11 mouse cellular contexts compared by ENCODE assay signal in the genomic region with DNA sequence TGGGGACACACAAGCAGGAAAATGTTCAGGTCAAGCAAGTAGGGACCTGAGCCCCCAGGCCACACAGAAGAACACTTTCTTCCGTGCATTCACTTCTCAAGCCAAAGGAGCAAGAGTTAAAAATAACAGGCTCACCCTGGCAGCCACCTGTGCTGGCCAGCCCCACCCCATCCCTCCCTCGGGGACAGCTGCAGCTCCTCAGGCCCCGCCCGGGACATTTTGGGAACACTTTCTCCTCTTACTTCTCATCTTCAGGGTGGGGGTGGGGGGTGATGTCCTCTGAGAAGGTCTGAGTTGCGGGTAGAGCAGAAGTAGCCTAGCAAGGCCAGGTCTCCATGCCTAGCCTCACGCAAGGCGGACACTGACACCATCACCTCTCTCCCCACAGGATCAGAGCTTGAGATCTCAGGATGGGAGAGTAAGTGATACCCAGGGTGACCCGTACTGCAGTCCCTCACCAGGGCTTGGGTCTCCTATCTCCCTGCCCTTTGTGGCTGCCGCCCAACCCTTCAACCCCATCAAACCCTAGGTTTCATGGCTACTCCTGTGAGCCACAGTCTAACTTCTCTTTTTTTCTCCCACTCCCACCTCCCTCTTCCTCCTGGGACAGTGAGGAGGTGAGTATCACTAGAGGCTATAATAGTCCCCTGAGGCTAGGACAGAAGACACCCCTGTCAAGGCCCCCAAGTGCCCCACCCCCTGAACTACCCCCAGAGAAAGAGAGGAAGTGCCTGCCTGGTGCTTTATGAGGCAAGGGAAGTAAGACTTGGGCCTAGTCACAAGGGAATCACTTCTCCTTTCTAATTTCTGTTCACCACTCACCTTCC. TPM values are rescaled to one million over a fixed set of nuclear protein-coding genes. Genes with fewer than 3 reads are reported as not detected.
A peak's percentile ranks its signal among the peaks of the same experiment; 100 is the strongest.
DNase-seq lines count a peak whose midpoint lies in the region; ATAC-seq and TF ChIP-seq lines count a peak whose summit lies in the region.
"Had no signal": no experiment of that assay in that cellular context is flagged by ENCODE, and none has a peak within 500 bp of the region (broad histone marks: within the 10 kb centered on the region; RNA-seq: fewer than 3 reads in every experiment).

No protein-coding gene starts in this region.

- DNase-seq in intestine, embryonic 14.5 days (ENCODE audit: low spot score), result no peak
- peak; percentile 53 for DNase-seq in MEL (ENCODE audit: low read depth, low spot score)
- DNase-seq in gastrocnemius, postnatal 14 days, result peak; percentile 58
- no peak for DNase-seq in right cerebral cortex, postnatal 36 days (ENCODE audit: low spot score in 2 of 2)
- DNase-seq in adrenal gland, postnatal 25 days, result no peak
- DNase-seq in hindbrain, embryonic 11.5 days (ENCODE audit: low spot score), result no peak
- DNase-seq: cerebellum, adult 11-12 months had no signal

- H3K79me2 ChIP-seq in MEL (ENCODE audit: control insufficient read depth, insufficient read depth, low read length, poor library complexity), result no peaks in the 10 kb centered on the region

- no peak for TF ChIP-seq RAD21 in MEL (IDR thresholded peaks at IDR 0.05; ENCODE audit: low read depth, low read length)

- H3K9ac ChIP-seq in intestine, embryonic 14.5 days (ENCODE audit: low read length), result no peak overlapping the region
- no peak overlapping the region for H3K9ac ChIP-seq in intestine, embryonic 15.5 days
- H3K9ac ChIP-seq in MEL (ENCODE audit: control insufficient read depth, low read depth, low read length, poor library complexity, severe bottlenecking), result no peak overlapping the region
- H3K9ac ChIP-seq in hindbrain, embryonic 11.5 days (ENCODE audit: low read depth, low read length), result no peak overlapping the region
- H3K9ac ChIP-seq: kidney, embryonic 15.5 days had no signal

- ATAC-seq in intestine, embryonic 14.5 days (replicated peaks; ENCODE audit: low FRiP score, low TSS enrichment, low read depth), result no peak
- no peak for ATAC-seq in intestine, embryonic 15.5 days
- no peak for ATAC-seq in hindbrain, embryonic 11.5 days (ENCODE audit: low FRiP score)

- H3K9me3 ChIP-seq in intestine, embryonic 14.5 days (ENCODE audit: control insufficient read depth, low read length), result no peaks in the 10 kb centered on the region
- H3K9me3 ChIP-seq in intestine, embryonic 15.5 days, result no peaks in the 10 kb centered on the region
- no peaks in the 10 kb centered on the region for H3K9me3 ChIP-seq in MEL (replicated peaks; ENCODE audit: insufficient read depth, low read length)
- no peaks in the 10 kb centered on the region for H3K9me3 ChIP-seq in megakaryocyte, embryonic 14.5 days
- H3K9me3 ChIP-seq in hindbrain, embryonic 11.5 days (ENCODE audit: control insufficient read depth, low read length), result no peaks in the 10 kb centered on the region
- H3K9me3 ChIP-seq: kidney, embryonic 15.5 days had no signal

- no peak for TF ChIP-seq CTCF in MEL (IDR thresholded peaks at IDR 0.05 in 2 of 3, conservative IDR thresholded peaks at IDR 0.05 in 1 of 3; ENCODE audit: control insufficient read depth in 1 of 3, insufficient read depth in 1 of 3, low read depth in 2 of 3, low read length in 3 of 3, poor library complexity in 1 of 3, severe bottlenecking in 1 of 3)

- no peaks in the 10 kb centered on the region for H3K27me3 ChIP-seq in intestine, embryonic 14.5 days (replicated peaks; ENCODE audit: control insufficient read depth, insufficient read depth, low read length)
- H3K27me3 ChIP-seq in intestine, embryonic 15.5 days (replicated peaks), result no peaks in the 10 kb centered on the region
- H3K27me3 ChIP-seq in MEL (ENCODE audit: control insufficient read depth in 1 of 2, insufficient read depth in 2 of 2, low read length in 2 of 2), result no peaks in the 10 kb centered on the region
- peaks cover 38% of the 10 kb centered on the region for H3K27me3 ChIP-seq in megakaryocyte, embryonic 14.5 days (replicated peaks)
- H3K27me3 ChIP-seq in hindbrain, embryonic 11.5 days (ENCODE audit: control insufficient read depth, insufficient read depth, low read length), result no peaks in the 10 kb centered on the region
- H3K27me3 ChIP-seq: kidney, embryonic 15.5 days had no signal

- no peak overlapping the region for H3K4me2 ChIP-seq in intestine, embryonic 14.5 days (ENCODE audit: low read length)
- no peak overlapping the region for H3K4me2 ChIP-seq in intestine, embryonic 15.5 days (replicated peaks)
- H3K4me2 ChIP-seq in hindbrain, embryonic 11.5 days (replicated peaks; ENCODE audit: low read depth, low read length), result no peak overlapping the region
- H3K4me2 ChIP-seq: kidney, embryonic 15.5 days had no signal

- peak; percentile 4 to 37; a peak in 2 of 4 replicates for TF ChIP-seq EP300 in MEL (IDR thresholded peaks at IDR 0.05; ENCODE audit: low read depth in 1 of 2, low read length in 2 of 2)

- 0 out of 2 replicates have a peak overlapping the region, but pooled peaks have one; percentile 34 for H3K27ac ChIP-seq in intestine, embryonic 14.5 days (ENCODE audit: low read depth)
- H3K27ac ChIP-seq in intestine, embryonic 15.5 days, result no peak overlapping the region
- no peak overlapping the region for H3K27ac ChIP-seq in MEL (ENCODE audit: control insufficient read depth, low read depth, low read length)
- no peak overlapping the region for H3K27ac ChIP-seq in hindbrain, embryonic 11.5 days (ENCODE audit: low read depth, low read length)

- H3K4me3 ChIP-seq in intestine, embryonic 14.5 days (ENCODE audit: low read depth, low read length), result no peak overlapping the region
- no peak overlapping the region for H3K4me3 ChIP-seq in intestine, embryonic 15.5 days (replicated peaks)
- no peak overlapping the region for H3K4me3 ChIP-seq in MEL (ENCODE audit: control insufficient read depth in 1 of 2, insufficient read depth in 1 of 2, low read depth in 2 of 2, low read length in 2 of 2)
- H3K4me3 ChIP-seq in megakaryocyte, embryonic 14.5 days (replicated peaks), result peak overlapping the region; percentile 15
- no peak overlapping the region for H3K4me3 ChIP-seq in hindbrain, embryonic 11.5 days (ENCODE audit: low read depth, low read length)
- H3K4me3 ChIP-seq: kidney, embryonic 15.5 days had no signal

- no peak for TF ChIP-seq POLR2A in MEL (IDR thresholded peaks at IDR 0.05; ENCODE audit: control insufficient read depth in 1 of 2, insufficient read depth in 1 of 2, low read depth in 1 of 2, low read length in 2 of 2, poor library complexity in 1 of 2)

- intact Hi-C loops in gastrocnemius, postnatal 14 days (cut with DNase I; ENCODE audit: low total_unique reads), result loop anchor here (5.0 kb wide), 1 partner anchor 55 kb away; the partner anchor contains the start of gene Tnnt3

- no peaks in the 10 kb centered on the region for H3K36me3 ChIP-seq in intestine, embryonic 14.5 days (ENCODE audit: control insufficient read depth, insufficient read depth, low read length)
- no peaks in the 10 kb centered on the region for H3K36me3 ChIP-seq in intestine, embryonic 15.5 days
- 0 out of 4 replicates have a peak, but pooled peaks cover 0 to 2% of the 10 kb centered on the region in 2 experiments for H3K36me3 ChIP-seq in MEL (ENCODE audit: control insufficient read depth in 1 of 2, insufficient read depth in 2 of 2, low read length in 2 of 2)
- no peaks in the 10 kb centered on the region for H3K36me3 ChIP-seq in megakaryocyte, embryonic 14.5 days (replicated peaks; ENCODE audit: low read length)
- no peaks in the 10 kb centered on the region for H3K36me3 ChIP-seq in hindbrain, embryonic 11.5 days (ENCODE audit: control insufficient read depth, insufficient read depth, low read length)
- H3K36me3 ChIP-seq: kidney, embryonic 15.5 days had no signal

- 67% methylated on average over 9 of the region's 9 CpGs for WGBS in intestine, embryonic 14.5 days
- WGBS in intestine, embryonic 15.5 days, result 65% methylated on average over 9 of the region's 9 CpGs
- 78% methylated on average over 9 of the region's 9 CpGs for WGBS in hindbrain, embryonic 11.5 days

- H3K4me1 ChIP-seq in intestine, embryonic 14.5 days (replicated peaks; ENCODE audit: control insufficient read depth, insufficient read depth, low read length), result peaks cover 20% of the 10 kb centered on the region
- H3K4me1 ChIP-seq in intestine, embryonic 15.5 days (replicated peaks), result peaks cover 22% of the 10 kb centered on the region
- peaks cover 0 to 3% of the 10 kb centered on the region in 2 experiments; a peak in 2 of 4 replicates for H3K4me1 ChIP-seq in MEL (ENCODE audit: control insufficient read depth in 1 of 2, insufficient read depth in 2 of 2, low read length in 2 of 2)
- H3K4me1 ChIP-seq in megakaryocyte, embryonic 14.5 days, result peaks cover 20% of the 10 kb centered on the region
- no peaks in the 10 kb centered on the region for H3K4me1 ChIP-seq in hindbrain, embryonic 11.5 days (replicated peaks; ENCODE audit: control insufficient read depth, insufficient read depth, low read length)

RNA-seq across cellular contexts. Expression of gene Tnni2, which starts 0.7 kb away (rescaled TPM):
- polyA plus RNA-seq in intestine, embryonic 14.5 days (2014; fragmentation: Nextera tagmentation; extraction: Ambion mirVana), result 1.7 and 3.2 TPM in 2 replicates
- 4.8 and 4.9 TPM in 2 replicates for polyA plus RNA-seq in intestine, embryonic 15.5 days (2015; fragmentation: Nextera tagmentation; extraction: Ambion mirVana)
- not detected in 2 replicates for total RNA-seq in MEL (2012; rRNA removed)
- under 1 TPM in 1 of 2 experiments, not detected in 1; 0.84 TPM for polyA plus RNA-seq in MEL (2012; ENCODE audit: insufficient read depth in 1 of 2, insufficient read length in 2 of 2, low read depth in 1 of 2, low replicate concordance in 2 of 2, missing spikeins in 1 of 2)
- over 10,000 TPM; 14,029 to 14,677 TPM for total RNA-seq in gastrocnemius, postnatal 14 days (2021)
- 3.4 TPM in 1 of 2 replicates, not detected in the other for polyA plus RNA-seq in megakaryocyte, embryonic 14.5 days (2012; ENCODE audit: insufficient read depth, low replicate concordance)
- total RNA-seq in adrenal gland, postnatal 25 days (2021), result not detected in 2 replicates
- 1.4 and 1.7 TPM in 2 replicates for polyA plus RNA-seq in hindbrain, embryonic 11.5 days (2014; fragmentation: Nextera tagmentation; extraction: Ambion mirVana)

RNA-seq across cellular contexts. Expression of gene Syt8, which starts 7.6 kb away (rescaled TPM):
- 1.6 and 3.8 TPM in 2 replicates for polyA plus RNA-seq in intestine, embryonic 14.5 days (2014; fragmentation: Nextera tagmentation; extraction: Ambion mirVana)
- polyA plus RNA-seq in intestine, embryonic 15.5 days (2015; fragmentation: Nextera tagmentation; extraction: Ambion mirVana), result 5.4 and 5.6 TPM in 2 replicates
- total RNA-seq in MEL (2012; rRNA removed), result not detected in 2 replicates
- polyA plus RNA-seq in MEL (2012; ENCODE audit: insufficient read depth in 1 of 2, insufficient read length in 2 of 2, low read depth in 1 of 2, low replicate concordance in 2 of 2, missing spikeins in 1 of 2), result not detected
- not detected for total RNA-seq in gastrocnemius, postnatal 14 days (2021)
- polyA plus RNA-seq in megakaryocyte, embryonic 14.5 days (2012; ENCODE audit: insufficient read depth, low replicate concordance), result 3.4 TPM in 1 of 2 replicates, not detected in the other
- not detected in 2 replicates for total RNA-seq in adrenal gland, postnatal 25 days (2021)
- polyA plus RNA-seq in hindbrain, embryonic 11.5 days (2014; fragmentation: Nextera tagmentation; extraction: Ambion mirVana), result not detected in 2 replicates
- total RNA-seq: left cerebral cortex, postnatal 36 days had no signal

RNA-seq across cellular contexts. Expression of gene Lsp1, which starts 18.3 kb away (rescaled TPM):
- polyA plus RNA-seq in intestine, embryonic 14.5 days (2014; fragmentation: Nextera tagmentation; extraction: Ambion mirVana), result 145 and 153 TPM in 2 replicates
- polyA plus RNA-seq in intestine, embryonic 15.5 days (2015; fragmentation: Nextera tagmentation; extraction: Ambion mirVana), result 130 and 145 TPM in 2 replicates
- not detected in 2 replicates for total RNA-seq in MEL (2012; rRNA removed)
- not detected for polyA plus RNA-seq in MEL (2012; ENCODE audit: insufficient read depth in 1 of 2, insufficient read length in 2 of 2, low read depth in 1 of 2, low replicate concordance in 2 of 2, missing spikeins in 1 of 2)
- 10 to 100 TPM; 22.2 to 35.0 TPM for total RNA-seq in gastrocnemius, postnatal 14 days (2021)
- polyA plus RNA-seq in megakaryocyte, embryonic 14.5 days (2012; ENCODE audit: insufficient read depth, low replicate concordance), result 10.1 and 33.2 TPM in 2 replicates
- total RNA-seq in adrenal gland, postnatal 25 days (2021), result 12.6 and 14.4 TPM in 2 replicates
- 16.1 and 18.7 TPM in 2 replicates for polyA plus RNA-seq in hindbrain, embryonic 11.5 days (2014; fragmentation: Nextera tagmentation; extraction: Ambion mirVana)

RNA-seq across cellular contexts. Expression of gene Ctsd, which starts 54.5 kb away (rescaled TPM):
- polyA plus RNA-seq in intestine, embryonic 14.5 days (2014; fragmentation: Nextera tagmentation; extraction: Ambion mirVana), result 245 and 248 TPM in 2 replicates
- 282 and 329 TPM in 2 replicates for polyA plus RNA-seq in intestine, embryonic 15.5 days (2015; fragmentation: Nextera tagmentation; extraction: Ambion mirVana)
- total RNA-seq in MEL (2012; rRNA removed), result 112 and 115 TPM in 2 replicates
- 100 to 1,000 TPM in 1 of 2 experiments, 10 to 100 TPM in 1; 89.3 to 179 TPM for polyA plus RNA-seq in MEL (2012; ENCODE audit: insufficient read depth in 1 of 2, insufficient read length in 2 of 2, low read depth in 1 of 2, low replicate concordance in 2 of 2, missing spikeins in 1 of 2)
- total RNA-seq in gastrocnemius, postnatal 14 days (2021), result 100 to 1,000 TPM; 268 to 284 TPM
- 432 and 816 TPM in 2 replicates for polyA plus RNA-seq in megakaryocyte, embryonic 14.5 days (2012; ENCODE audit: insufficient read depth, low replicate concordance)
- total RNA-seq in adrenal gland, postnatal 25 days (2021), result 1,030 and 1,043 TPM in 2 replicates
- 168 and 200 TPM in 2 replicates for polyA plus RNA-seq in hindbrain, embryonic 11.5 days (2014; fragmentation: Nextera tagmentation; extraction: Ambion mirVana)

RNA-seq across cellular contexts. Expression of gene Tnnt3, which starts 56.3 kb away (rescaled TPM):
- polyA plus RNA-seq in intestine, embryonic 14.5 days (2014; fragmentation: Nextera tagmentation; extraction: Ambion mirVana), result 1.5 and 2.4 TPM in 2 replicates
- 1.4 and 4.3 TPM in 2 replicates for polyA plus RNA-seq in intestine, embryonic 15.5 days (2015; fragmentation: Nextera tagmentation; extraction: Ambion mirVana)
- not detected in 2 replicates for total RNA-seq in MEL (2012; rRNA removed)
- not detected for polyA plus RNA-seq in MEL (2012; ENCODE audit: insufficient read depth in 1 of 2, insufficient read length in 2 of 2, low read depth in 1 of 2, low replicate concordance in 2 of 2, missing spikeins in 1 of 2)
- total RNA-seq in gastrocnemius, postnatal 14 days (2021), result over 10,000 TPM; 22,199 to 23,470 TPM
- polyA plus RNA-seq in megakaryocyte, embryonic 14.5 days (2012; ENCODE audit: insufficient read depth, low replicate concordance), result 16.2 TPM in 1 of 2 replicates, not detected in the other
- total RNA-seq in adrenal gland, postnatal 25 days (2021), result not detected in 2 replicates
- 1.7 and 1.9 TPM in 2 replicates for polyA plus RNA-seq in hindbrain, embryonic 11.5 days (2014; fragmentation: Nextera tagmentation; extraction: Ambion mirVana)
- total RNA-seq: left cerebral cortex, postnatal 36 days had no signal

Comparison
In these comparisons a context has a peak if more than half of its experiments do, and no peak if none do; other contexts are left out.
1. DNase-seq: peak in MEL (single experiment) and gastrocnemius, postnatal 14 days (single experiment); none in intestine, embryonic 14.5 days (single experiment), right cerebral cortex, postnatal 36 days (0 of 2), adrenal gland, postnatal 25 days (single experiment) and hindbrain, embryonic 11.5 days (single experiment).
2. RNA of gene Lsp1, which starts 18.3 kb away (polyA plus RNA-seq): 145 to 153 TPM in intestine, embryonic 14.5 days, 130 to 145 TPM in intestine, embryonic 15.5 days, 10.1 to 33.2 TPM in megakaryocyte, embryonic 14.5 days and 16.1 to 18.7 TPM in hindbrain, embryonic 11.5 days; not detected in MEL; every median in the first group is over 10 times any median in the second.